Mouse (Mus musculus) stomach, postnatal 0 days (tissue): ENCODE results near the gene Adamtsl1. TPM values are rescaled to one million over a fixed set of nuclear protein-coding genes. Genes with fewer than 3 reads are reported as not detected.
A peak's percentile ranks its signal among the peaks of the same experiment; 100 is the strongest.

Source experiments
- ATAC-seq: fragments of 200-750 bp; cut with Nextera tagmentation; 2 replicates; pipeline ENCODE4 v1.8.0; 2017; ENCODE audit not compliant: low FRiP score, low TSS enrichment
- DNase-seq: peaks from one replicate; pipeline ENCODE4 v3.0.0-alpha.2; 2016; ENCODE audit warnings: low spot score
- H3K27ac ChIP-seq: fragments of 300-500 bp; sonication (generic); replicated peaks from 2 replicates; pipeline ENCODE4 v1.5.1; 2014; ENCODE audit warnings: mild to moderate bottlenecking, control low read depth
- H3K27me3 ChIP-seq: fragments of 300-500 bp; sonication (generic); 2 replicates; pipeline ENCODE4 v1.6.1; 2014; ENCODE audit warnings: low read length; ENCODE audit not compliant: control insufficient read depth, insufficient read depth
- H3K36me3 ChIP-seq: fragments of 300-500 bp; sonication (generic); 2 replicates; pipeline ENCODE4 v1.6.1; 2014; ENCODE audit warnings: low read length, mixed read lengths; ENCODE audit not compliant: control insufficient read depth, insufficient read depth
- H3K4me1 ChIP-seq: fragments of 300-500 bp; sonication (generic); replicated peaks from 2 replicates; pipeline ENCODE4 v1.6.1; 2014; ENCODE audit warnings: antibody characterized with exemption; ENCODE audit not compliant: control insufficient read depth, insufficient read depth
- H3K4me2 ChIP-seq: fragments of 300-500 bp; sonication (generic); replicated peaks from 2 replicates; pipeline ENCODE4 v1.6.1; 2014; ENCODE audit warnings: low read depth, mild to moderate bottlenecking, control low read depth, moderate library complexity
- H3K4me3 ChIP-seq: fragments of 300-500 bp; sonication (generic); 2 replicates; pipeline ENCODE4 v1.5.1; 2014; ENCODE audit warnings: low read depth, low read length, control low read depth
- H3K9ac ChIP-seq: fragments of 300-500 bp; sonication (generic); 2 replicates; pipeline ENCODE4 v1.6.1; 2014; ENCODE audit warnings: mild to moderate bottlenecking, low read length, control low read depth, mixed read lengths
- H3K9me3 ChIP-seq: fragments of 300-500 bp; sonication (generic); 2 replicates; pipeline ENCODE4 v1.6.1; 2016; ENCODE audit warnings: low read length; ENCODE audit not compliant: control insufficient read depth
- CTCF ChIP-seq: IDR thresholded peaks from 2 replicates; pipeline ENCODE4 v1.5.1; 2016; ENCODE audit warnings: antibody characterized with exemption, low read depth, mild to moderate bottlenecking, moderate library complexity
- EP300 ChIP-seq: optimal IDR thresholded peaks from 2 replicates; pipeline ENCODE3; 2016; ENCODE audit warnings: antibody characterized with exemption
- WGBS: fragments of 180-500 bp; shearing (Covaris S2); extraction: QIAGEN DNeasy Blood & Tissue Kit; methylation state at CpG from one replicate; pipeline ENCODE4 v1.1.7; 2014; 5-methylcytosine and 5-hydroxymethylcytosine counted together
- polyA plus RNA-seq: library from polyadenylated mRNA; unstranded; fragments of >200 nt; fragmentation: Nextera tagmentation; extraction: Ambion mirVana; gene quantifications from 2 replicates; pipeline ENCODE4 v1.2.1, GENCODE M21; 2015

Adamtsl1 gene
- polyA plus RNA-seq, 1 experiment from 2014 or later, result 7.3 TPM

GRCm38 (mm10) chr4:86335861-86336415 lies 822.0 kb downstream of the Adamtsl1 start:
- Histone ChIP-seq H3K9me3 (no peaks in the 10 kb centered on the region), H3K27me3 (no peaks in the 10 kb centered on the region), H3K9ac (no peak overlapping the region), H3K4me2 (no peak overlapping the region), H3K36me3 (no peaks in the 10 kb centered on the region), H3K4me1 (no peaks in the 10 kb centered on the region; the same call in 1 of the 2 replicates), H3K27ac (peak overlapping the region; percentile 56), H3K4me3 (no peak overlapping the region)
- DNase-seq (no peak), ATAC-seq (0 out of 2 replicates have a peak, but pooled peaks have one; percentile 47)
- WGBS, result 26% methylated on average over 10 of the region's 10 CpGs
- TF ChIP-seq CTCF (no peak), EP300 (peak; percentile 25)

GRCm38 (mm10) chr4:86337216-86337765 lies 823.3 kb downstream of the Adamtsl1 start:
- no peak for DNase-seq

GRCm38 (mm10) chr4:86349341-86349740 lies 835.4 kb downstream of the Adamtsl1 start:
- TF ChIP-seq CTCF, result no peak
- no peak for TF ChIP-seq EP300
- Histone ChIP-seq H3K9me3 (no peaks in the 10 kb centered on the region), H3K27ac (no peak overlapping the region), H3K36me3 (no peaks in the 10 kb centered on the region), H3K4me1 (no peaks in the 10 kb centered on the region), H3K27me3 (no peaks in the 10 kb centered on the region), H3K4me3 (no peak overlapping the region), H3K9ac (no peak overlapping the region), H3K4me2 (no peak overlapping the region)
- DNase-seq (no peak), ATAC-seq (no peak)
- WGBS, result 80% methylated on average over 4 of the region's 4 CpGs

More at GRCm38 (mm10) chr4:86337216-86337765, 823.3 kb downstream of the Adamtsl1 start:
- peak overlapping the region; percentile 73 for H3K27ac ChIP-seq
- H3K27me3 ChIP-seq, result no peaks in the 10 kb centered on the region
- no peaks in the 10 kb centered on the region for H3K36me3 ChIP-seq
- no peak overlapping the region for H3K9ac ChIP-seq
- no peak for ATAC-seq
- H3K4me3 ChIP-seq, result no peak overlapping the region
- no peak overlapping the region for H3K4me2 ChIP-seq
- H3K4me1 ChIP-seq, result no peaks in the 10 kb centered on the region; the same call in 1 of the 2 replicates
- WGBS, result 34% methylated on average over 6 of the region's 6 CpGs
- no peaks in the 10 kb centered on the region for H3K9me3 ChIP-seq
- TF ChIP-seq EP300 (no peak), CTCF (no peak)

- Histone ChIP-seq H3K27me3 (no peaks in the 10 kb centered on the region), H3K27ac (no peak overlapping the region), H3K9ac (no peak overlapping the region), H3K4me1 (no peaks in the 10 kb centered on the region), H3K9me3 (no peaks in the 10 kb centered on the region), H3K4me2 (no peak overlapping the region), H3K4me3 (no peak overlapping the region), H3K36me3 (no peaks in the 10 kb centered on the region)
- ATAC-seq (no peak), DNase-seq (no peak)
- TF ChIP-seq EP300 (no peak), CTCF (no peak)
- WGBS, result 36% methylated on average over 4 of the region's 4 CpGs
Measured at GRCm38 (mm10) chr4:86352121-86352520, 838.1 kb downstream of the Adamtsl1 start.

GRCm38 (mm10) chr4:86353550-86353949 lies 839.6 kb downstream of the Adamtsl1 start:
- DNase-seq (no peak), ATAC-seq (no peak)
- WGBS, result 86% methylated on average over 4 of the region's 4 CpGs
- Histone ChIP-seq H3K4me1 (no peaks in the 10 kb centered on the region), H3K9ac (no peak overlapping the region), H3K27ac (no peak overlapping the region), H3K36me3 (no peaks in the 10 kb centered on the region), H3K4me3 (no peak overlapping the region), H3K27me3 (no peaks in the 10 kb centered on the region), H3K9me3 (no peaks in the 10 kb centered on the region), H3K4me2 (no peak overlapping the region)
- no peak for TF ChIP-seq EP300
- no peak for TF ChIP-seq CTCF

GRCm38 (mm10) chr4:86359398-86359797 lies 845.4 kb downstream of the Adamtsl1 start:
- Histone ChIP-seq H3K36me3 (no peaks in the 10 kb centered on the region), H3K4me1 (no peaks in the 10 kb centered on the region), H3K9me3 (no peaks in the 10 kb centered on the region), H3K4me3 (no peak overlapping the region), H3K27ac (no peak overlapping the region; the same call in 1 of the 2 replicates), H3K4me2 (no peak overlapping the region), H3K9ac (no peak overlapping the region), H3K27me3 (no peaks in the 10 kb centered on the region)
- TF ChIP-seq CTCF (no peak), EP300 (no peak)
- DNase-seq, result no peak
- no peak for ATAC-seq
- 68% methylated on average over 5 of the region's 5 CpGs for WGBS
